Mouse (Mus musculus) limb, embryonic 11.5 days (tissue): ENCODE results near the gene Gys1. TPM values are rescaled to one million over a fixed set of nuclear protein-coding genes. Genes with fewer than 3 reads are reported as not detected.

ENCODE experiments used
- ATAC-seq: fragments of 200-750 bp; cut with Nextera tagmentation; 2 replicates; pipeline ENCODE4 v1.8.0; 2017; ENCODE audit warnings: low read depth; ENCODE audit not compliant: insufficient number of reproducible peaks, low FRiP score, low TSS enrichment
- DNase-seq: peaks from one replicate; pipeline ENCODE4 v3.0.0-alpha.2; 2015; ENCODE audit warnings: low spot score
- H3K27ac ChIP-seq: fragments of 300-500 bp; sonication (generic); replicated peaks from 2 replicates; pipeline ENCODE4 v1.5.1; 2014; ENCODE audit warnings: low read depth, mild to moderate bottlenecking, low read length
- H3K27me3 ChIP-seq: fragments of 300-500 bp; sonication (generic); 2 replicates; pipeline ENCODE4 v1.6.1; 2014; ENCODE audit warnings: mild to moderate bottlenecking, low read length, mixed read lengths; ENCODE audit not compliant: control insufficient read depth, insufficient read depth
- H3K36me3 ChIP-seq: fragments of 300-500 bp; sonication (generic); 2 replicates; pipeline ENCODE4 v1.6.1; 2014; ENCODE audit warnings: mild to moderate bottlenecking, low read length, moderate library complexity, mixed read lengths; ENCODE audit not compliant: control insufficient read depth, insufficient read depth
- H3K4me1 ChIP-seq: fragments of 300-500 bp; sonication (generic); 2 replicates; pipeline ENCODE4 v1.6.1; 2014; ENCODE audit warnings: low read length, mixed read lengths; ENCODE audit not compliant: control insufficient read depth, insufficient read depth
- H3K4me2 ChIP-seq: fragments of 300-500 bp; sonication (generic); 2 replicates; pipeline ENCODE4 v1.6.1; 2014; ENCODE audit warnings: low read depth, mild to moderate bottlenecking, moderate library complexity; ENCODE audit not compliant: severe bottlenecking
- H3K4me3 ChIP-seq: fragments of 300-500 bp; sonication (generic); 2 replicates; pipeline ENCODE4 v1.5.1; 2014; ENCODE audit warnings: low read depth, low read length
- H3K9ac ChIP-seq: fragments of 300-500 bp; sonication (generic); 2 replicates; pipeline ENCODE4 v1.6.1; 2014; ENCODE audit warnings: mild to moderate bottlenecking, low read length
- H3K9me3 ChIP-seq: fragments of 300-500 bp; sonication (generic); 2 replicates; pipeline ENCODE4 v1.6.1; 2016; ENCODE audit warnings: low read length; ENCODE audit not compliant: control insufficient read depth
- WGBS: fragments of 180-500 bp; shearing (Covaris S2); extraction: QIAGEN DNeasy Blood & Tissue Kit; methylation state at CpG from one replicate; pipeline ENCODE4 v1.1.7; 2014; 5-methylcytosine and 5-hydroxymethylcytosine counted together
- microRNA-seq: library from miRNA; unstranded; fragments of <30 nt; microRNA quantifications from one replicate; pipeline ENCODE4, GENCODE M21; 2016
- polyA plus RNA-seq: library from polyadenylated mRNA; unstranded; fragments of >200 nt; fragmentation: Nextera tagmentation; extraction: Ambion mirVana; gene quantifications from 2 replicates; pipeline ENCODE4 v1.2.1, GENCODE M21; 2014

The Gys1 gene
- polyA plus RNA-seq, 1 experiment from 2014 or later, result 39.1 TPM

- whole genome bisulfite sequencing, result 88% methylated on average over 9 of the region's 9 CpGs
Measured at GRCm38 (mm10) chr7:45494548-45494947, 59.9 kb downstream of the Gys1 start.

GRCm38 (mm10) chr7:45498427-45498826 lies 63.8 kb downstream of the Gys1 start:
- H3K27me3 ChIP-seq, result no peaks in the 10 kb centered on the region
- DNase-seq (no peak), ATAC-seq (no peak)
- no peak overlapping the region for H3K4me3 ChIP-seq
- WGBS, result 95% methylated on average over 6 of the region's 6 CpGs
- no peaks in the 10 kb centered on the region for H3K4me1 ChIP-seq
- no peak overlapping the region for H3K4me2 ChIP-seq
- H3K27ac ChIP-seq, result no peak overlapping the region
- H3K36me3 ChIP-seq, result peaks cover 22% of the 10 kb centered on the region
- no peak overlapping the region for H3K9ac ChIP-seq
- no peaks in the 10 kb centered on the region for H3K9me3 ChIP-seq

More at GRCm38 (mm10) chr7:45494548-45494947, 59.9 kb downstream of the Gys1 start:
- Histone ChIP-seq H3K36me3 (peaks cover 19% of the 10 kb centered on the region), H3K4me1 (peaks cover 5% of the 10 kb centered on the region; the same call in 1 of the 2 replicates), H3K4me3 (no peak overlapping the region), H3K9me3 (no peaks in the 10 kb centered on the region), H3K27me3 (no peaks in the 10 kb centered on the region), H3K27ac (no peak overlapping the region), H3K4me2 (no peak overlapping the region), H3K9ac (no peak overlapping the region)
- ATAC-seq, result no peak
- no peak for DNase-seq

Small RNAs within 50 kb of the gene (microRNA-seq; reads per million reads assigned to microRNA genes)
- gene Gm22133, result not detected

Other genes with a start within 250 kb of the Gys1 start
- 0.41 and 0.51 TPM in 2 replicates for gene Ccdc155, start 230.0 kb upstream of the Gys1 start, polyA plus RNA-seq
- 0.51 and 0.60 TPM in 2 replicates for gene Dkkl1, start 222.7 kb upstream of the Gys1 start, polyA plus RNA-seq
- 378 and 385 TPM in 2 replicates for gene Tead2, start 219.1 kb upstream of the Gys1 start, polyA plus RNA-seq
- gene Cd37, start 195.7 kb upstream of the Gys1 start, polyA plus RNA-seq, result 0.82 and 1.6 TPM in 2 replicates
- 0.20 and 0.36 TPM in 2 replicates for gene Slc6a16, start 193.8 kb upstream of the Gys1 start, polyA plus RNA-seq
- not detected in 2 replicates for gene Slc6a21, start 157.3 kb upstream of the Gys1 start, polyA plus RNA-seq
- gene Trpm4, start 101.1 kb upstream of the Gys1 start, polyA plus RNA-seq, result 6.7 and 8.9 TPM in 2 replicates
- gene Hrc, start 99.6 kb upstream of the Gys1 start, polyA plus RNA-seq, result 0.52 and 0.83 TPM in 2 replicates
- 5.4 and 6.1 TPM in 2 replicates for gene Ppfia3, start 67.8 kb upstream of the Gys1 start, polyA plus RNA-seq
- 0.43 and 0.89 TPM in 2 replicates for gene Lin7b, start 64.3 kb upstream of the Gys1 start, polyA plus RNA-seq
- gene Snrnp70, start 39.1 kb upstream of the Gys1 start, polyA plus RNA-seq, result 87.5 and 93.0 TPM in 2 replicates
- not detected in 2 replicates for gene Kcna7, start 29.2 kb upstream of the Gys1 start, polyA plus RNA-seq
- 3.8 and 4.1 TPM in 2 replicates for gene Ntf5, start 21.1 kb upstream of the Gys1 start, polyA plus RNA-seq
- not detected in 2 replicates for gene Lhb, start 14.0 kb upstream of the Gys1 start, polyA plus RNA-seq
- gene Ruvbl2, start 3.3 kb downstream of the Gys1 start, polyA plus RNA-seq, result 184 and 187 TPM in 2 replicates
- gene Ftl1, start 25.0 kb downstream of the Gys1 start, polyA plus RNA-seq, result 4,688 and 5,046 TPM in 2 replicates
- 186 and 191 TPM in 2 replicates for gene Bax, start 32.1 kb downstream of the Gys1 start, polyA plus RNA-seq
- 1.1 and 1.5 TPM in 2 replicates for gene Tulp2, start 47.0 kb downstream of the Gys1 start, polyA plus RNA-seq
- gene Gm45808, start 52.0 kb downstream of the Gys1 start, polyA plus RNA-seq, result not detected in 2 replicates
- gene Dhdh, start 54.0 kb downstream of the Gys1 start, polyA plus RNA-seq, result 3.3 and 4.3 TPM in 2 replicates
- 116 and 122 TPM in 2 replicates for gene Nucb1, start 75.6 kb downstream of the Gys1 start, polyA plus RNA-seq
- gene Ppp1r15a, start 91.4 kb downstream of the Gys1 start, polyA plus RNA-seq, result 19.5 and 21.9 TPM in 2 replicates
- 0.52 and 0.64 TPM in 2 replicates for gene Plekha4, start 91.5 kb downstream of the Gys1 start, polyA plus RNA-seq
- 0.58 and 1.0 TPM in 2 replicates for gene Hsd17b14, start 120.0 kb downstream of the Gys1 start, polyA plus RNA-seq
- 50.7 and 54.2 TPM in 2 replicates for gene Bcat2, start 135.3 kb downstream of the Gys1 start, polyA plus RNA-seq
- gene Fgf21, start 180.6 kb downstream of the Gys1 start, polyA plus RNA-seq, result not detected in 2 replicates
- gene Fut1, start 182.4 kb downstream of the Gys1 start, polyA plus RNA-seq, result 0.07 TPM in 1 of 2 replicates, not detected in the other
- gene Izumo1, start 187.0 kb downstream of the Gys1 start, polyA plus RNA-seq, result not detected in 2 replicates
- 5.8 and 6.4 TPM in 2 replicates for gene Rasip1, start 192.6 kb downstream of the Gys1 start, polyA plus RNA-seq
- 2.8 and 5.1 TPM in 2 replicates for gene Mamstr, start 205.1 kb downstream of the Gys1 start, polyA plus RNA-seq
- 0.12 and 0.28 TPM in 2 replicates for gene Fut2, start 231.6 kb downstream of the Gys1 start, polyA plus RNA-seq
- gene Ntn5, start 249.2 kb downstream of the Gys1 start, polyA plus RNA-seq, result 0.24 and 0.44 TPM in 2 replicates